Mouse (Mus musculus) kidney, adult 8-10 months (tissue): Measurements from ENCODE around the gene Slx1b.
"Not testable (repeated sequence)": the region's sequence is repeated elsewhere in the genome, so short reads cannot be mapped to it uniquely, and the experiment has no call there.

Experiments
- DNase-seq, 2 experiments: peaks; one replicate each; pipeline ENCODE4 v3.0.0; 2022

Gene Slx1b

DNA sequence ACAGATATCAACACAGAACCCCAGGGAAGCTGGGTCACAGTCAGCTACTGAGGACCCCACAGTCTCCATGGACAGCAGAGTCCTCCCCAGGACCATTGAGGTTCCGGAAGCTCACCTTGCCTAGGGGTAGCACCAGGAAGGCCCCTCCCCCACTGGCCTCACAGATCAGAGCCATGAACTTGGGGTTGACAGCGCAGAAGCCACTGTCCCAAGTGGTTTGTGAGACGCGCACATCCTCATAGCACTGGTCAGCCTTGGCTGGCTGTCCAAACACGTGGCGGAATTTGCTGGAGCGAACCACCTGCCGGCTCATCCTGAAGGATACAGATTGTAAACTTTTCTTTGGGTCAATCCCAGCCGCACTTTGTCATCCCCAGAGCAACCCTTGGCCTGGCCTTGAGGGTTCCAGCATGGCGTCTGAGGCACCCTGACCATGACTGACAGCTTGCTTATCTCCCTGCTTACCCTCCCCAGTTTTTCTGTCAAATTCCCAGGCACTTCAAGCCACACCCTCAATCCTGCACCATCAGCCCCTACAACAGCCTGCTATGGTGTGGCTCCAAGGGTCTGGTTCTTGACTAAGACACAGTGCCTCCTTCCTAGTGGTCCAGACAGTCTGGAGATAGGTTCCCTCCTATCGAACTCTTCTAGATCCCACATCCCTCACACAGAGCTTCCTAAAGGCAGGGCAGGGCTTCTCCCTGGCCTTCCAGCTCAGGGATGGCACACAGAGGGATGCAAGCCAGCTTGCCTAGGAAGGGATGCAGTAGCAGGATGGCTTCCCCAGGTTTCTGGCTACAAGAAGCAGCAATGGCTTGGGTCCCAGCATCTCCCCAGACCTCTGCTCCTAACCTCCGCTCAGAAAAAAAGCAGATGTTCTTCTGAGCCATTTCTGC is 7.5 kb upstream of the Slx1b start:
- no peak for DNase-seq

DNA sequence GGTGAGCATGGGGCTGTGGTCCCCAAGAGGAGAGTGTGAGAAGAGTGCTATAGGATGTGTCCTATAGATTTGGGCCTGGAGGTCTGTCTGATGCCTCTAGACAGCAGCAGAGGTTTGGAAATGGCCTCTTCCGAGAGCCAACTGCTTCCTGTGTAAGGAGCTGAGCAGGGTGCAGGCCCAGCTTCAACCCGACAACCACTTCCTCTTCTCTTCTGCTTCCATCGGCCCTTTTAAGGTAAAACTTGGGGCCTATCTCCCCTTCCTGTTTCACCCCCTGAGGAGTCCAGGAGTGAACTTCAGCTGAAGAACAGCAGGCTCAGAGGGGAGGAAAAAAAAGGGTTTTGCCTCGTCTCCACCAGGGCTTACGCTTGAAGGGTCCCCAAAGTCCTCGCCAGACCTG is 6.8 kb upstream of the Slx1b start:
- DNase-seq = no peak

DNA sequence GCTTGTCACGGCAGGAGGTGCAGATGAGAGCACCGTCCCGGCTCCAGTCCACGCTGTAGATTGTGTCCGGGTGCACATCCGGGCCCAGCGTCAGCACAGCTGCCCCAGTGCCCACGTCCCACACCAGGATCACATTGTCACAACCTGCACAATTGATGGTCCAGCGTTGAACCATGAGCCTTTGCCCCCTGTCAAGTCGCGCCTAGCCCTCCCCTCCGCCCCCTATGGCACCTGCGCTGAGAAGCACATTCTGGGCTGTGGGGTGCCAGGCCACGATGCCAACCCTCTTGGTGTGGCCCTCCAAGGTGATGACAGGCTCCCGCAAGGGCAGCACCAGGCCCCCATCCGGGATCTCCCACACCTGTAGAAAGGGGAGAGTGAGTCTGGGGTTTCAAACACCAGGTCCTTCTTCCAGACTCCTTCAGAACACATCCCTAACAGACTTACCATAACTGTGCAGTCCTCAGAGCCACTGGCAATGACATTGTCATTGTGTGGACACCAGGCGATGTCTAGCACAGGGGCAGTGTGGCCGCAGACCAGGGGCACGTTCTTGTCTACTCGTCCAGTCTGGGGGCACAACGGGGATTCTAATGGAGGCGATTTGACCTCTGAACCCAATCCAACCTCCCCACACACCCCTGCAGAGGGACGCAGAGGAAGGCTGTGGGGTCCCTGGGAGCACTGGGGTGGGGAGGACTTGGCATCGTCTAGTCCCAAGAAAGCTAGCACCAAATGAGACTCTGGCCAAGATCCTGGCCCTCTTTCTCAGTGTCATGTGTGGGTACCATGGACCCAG is 6.2 kb upstream of the Slx1b start:
- no peak for DNase-seq

DNA sequence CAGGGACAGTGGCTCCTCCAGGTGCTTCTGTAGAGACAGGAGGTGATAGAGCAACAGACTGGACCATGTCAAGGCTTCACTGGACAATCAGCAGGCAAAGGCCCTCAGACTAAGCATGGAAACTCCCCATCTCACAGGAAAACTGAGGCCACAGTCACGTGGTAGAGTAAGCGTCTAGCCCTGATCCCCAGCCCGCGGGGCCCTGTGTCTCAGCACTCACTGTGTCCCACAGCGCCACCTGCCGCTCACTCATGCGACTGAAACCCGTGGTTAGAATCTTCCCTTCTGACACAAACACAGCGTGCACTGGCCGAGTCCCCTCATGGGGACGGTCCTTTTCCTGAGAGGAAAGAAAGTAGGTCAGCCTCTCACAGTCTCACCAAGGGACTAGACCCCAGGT is 5.5 kb upstream of the Slx1b start:
- DNase-seq = peak; percentile 76 to 89

DNA sequence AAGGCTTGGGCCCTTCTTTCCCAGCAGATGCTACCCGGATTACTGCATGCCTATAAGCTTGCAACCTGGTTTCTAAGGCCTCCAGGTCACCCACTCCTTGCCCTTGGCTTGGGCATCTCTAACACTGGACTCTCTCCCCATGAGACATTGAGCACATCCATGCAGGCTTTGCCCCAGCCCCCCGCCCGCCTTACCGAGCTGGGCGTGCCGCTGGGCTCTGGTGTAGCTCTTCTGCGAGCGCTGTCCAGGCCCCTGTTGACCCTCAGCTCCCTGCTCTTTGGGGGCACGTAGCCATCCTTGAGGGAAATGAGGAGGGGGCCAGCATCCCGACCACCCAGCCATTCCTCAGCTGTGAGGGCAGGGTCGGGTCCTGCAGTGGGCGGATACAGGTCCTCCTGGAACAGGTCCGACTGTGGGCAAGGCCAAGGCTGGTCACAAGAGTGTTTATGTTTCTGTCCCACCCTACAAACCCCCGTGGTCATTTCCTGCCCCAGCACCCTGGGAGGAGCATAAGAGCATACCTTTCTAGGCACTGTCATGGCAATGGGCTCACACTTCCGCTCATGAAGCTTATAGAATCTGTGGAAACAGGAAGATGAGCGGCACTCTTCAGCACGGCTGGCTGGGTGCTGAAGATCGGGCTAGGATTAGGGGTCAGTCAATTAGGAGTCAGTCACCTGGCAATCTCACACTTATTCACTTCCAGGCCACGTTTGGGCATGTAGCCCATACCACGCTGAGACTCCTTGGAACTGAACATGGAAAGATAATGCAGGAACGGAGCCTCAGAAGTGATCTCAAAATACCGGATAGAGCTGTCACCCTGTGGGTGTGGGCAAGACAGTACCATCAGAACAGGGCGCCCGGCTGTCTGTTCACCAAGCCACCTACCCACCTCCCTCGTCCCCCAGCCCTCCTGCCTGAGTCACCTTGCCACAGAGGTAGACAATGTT is 4.8 kb upstream of the Slx1b start:
- no peak for DNase-seq

DNA sequence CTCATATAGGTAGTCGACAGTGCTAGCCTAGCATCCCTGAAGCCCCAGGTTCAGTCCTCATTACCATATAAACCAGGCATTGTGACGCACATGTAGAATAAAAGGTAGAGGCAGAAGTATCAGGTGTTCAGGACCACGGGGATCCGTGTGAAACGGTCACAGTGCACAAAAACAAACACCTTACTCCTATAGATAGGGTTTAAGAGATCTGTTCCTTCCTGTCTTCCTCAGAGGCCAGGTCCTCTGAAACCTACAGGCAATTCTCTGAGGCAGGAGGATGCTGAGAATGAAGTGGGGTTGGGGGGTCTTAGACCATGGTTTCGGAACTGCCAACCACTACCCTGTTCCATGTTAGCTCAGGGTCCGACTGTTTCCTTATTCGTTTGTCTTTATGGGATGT is 2.3 kb upstream of the Slx1b start:
- DNase-seq = no peak

GRCm38 (mm10) chr7:126696886-126697285 is 1.3 kb upstream of the Slx1b start:
- DNase-seq = no peak

DNA sequence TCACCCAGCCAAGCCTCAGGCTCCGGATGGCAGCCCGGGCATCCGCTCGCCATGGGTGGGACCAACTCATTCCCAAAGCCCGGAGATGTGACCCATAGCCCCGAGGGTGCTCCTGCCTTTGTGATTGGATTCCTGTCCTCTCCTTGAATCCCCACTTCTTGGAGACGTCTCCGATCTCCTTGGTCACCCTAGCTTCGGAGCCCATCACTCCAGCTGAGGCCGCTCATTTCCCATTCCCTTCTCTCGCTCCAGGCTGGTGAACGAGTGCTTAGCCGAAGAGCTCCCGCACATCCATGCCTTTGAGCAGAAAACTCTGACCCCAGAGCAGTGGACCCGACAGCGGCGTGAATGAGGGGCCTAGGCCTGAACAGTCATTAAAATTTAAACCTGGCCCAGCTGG is 719 bp upstream of the Slx1b start:
- no peak for DNase-seq

GRCm38 (mm10) chr7:126695210-126695611 is 373 bp downstream of the Slx1b start, which contains the start of gene Bola2:
Gene Bola2, plus strand, starts transcription at chr7:126695401.
- peak; percentile 61 to 69 for DNase-seq

DNA sequence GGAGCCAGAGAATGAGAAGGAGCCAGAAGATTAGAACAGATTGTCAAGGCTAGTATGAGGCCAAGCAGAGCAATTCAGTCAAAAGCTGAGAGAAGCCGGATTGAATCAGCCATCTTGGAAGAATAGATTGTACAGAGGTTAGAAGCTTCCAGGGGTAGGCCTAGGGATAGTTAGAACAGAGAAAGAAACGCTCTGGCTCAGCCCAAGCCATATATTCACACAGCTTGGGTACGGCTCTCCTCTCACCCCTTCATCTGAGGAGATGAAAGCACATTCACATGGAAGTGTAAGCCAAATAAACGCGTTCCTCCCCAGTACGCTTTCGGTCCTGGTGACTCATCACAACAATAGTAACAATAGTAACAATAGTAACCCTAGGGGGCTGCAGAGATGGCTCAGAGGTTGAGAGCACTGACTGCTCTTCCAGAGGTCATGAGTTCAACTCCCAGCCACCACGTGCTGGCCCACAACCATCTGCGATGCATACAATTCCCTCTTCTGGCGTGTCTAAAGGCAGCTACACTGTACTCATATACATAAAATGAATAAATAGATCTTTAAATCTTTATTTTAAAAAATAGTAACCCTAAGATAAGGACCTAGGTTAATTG is 1.0 kb downstream of the Slx1b start:
- no peak for DNase-seq

DNA sequence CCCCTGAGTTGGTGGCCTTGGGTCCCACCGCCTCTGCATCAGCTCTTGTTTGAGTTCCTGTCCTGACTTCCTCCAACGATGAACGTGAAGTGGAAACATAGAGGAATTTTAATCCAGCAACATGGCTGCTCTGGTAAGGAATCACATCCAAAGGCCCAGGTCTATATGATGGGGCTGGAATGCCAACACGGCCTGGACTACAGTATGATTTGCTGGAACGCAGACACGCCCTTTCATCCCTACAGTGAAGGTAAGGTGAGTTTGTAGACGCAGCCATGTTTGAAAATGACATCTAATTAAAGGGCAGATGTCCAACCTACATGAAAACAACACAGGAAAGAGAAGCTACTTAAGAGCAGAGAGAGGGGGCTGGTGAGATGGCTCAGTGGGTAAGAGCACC is 1.8 kb downstream of the Slx1b start:
- DNase-seq = no peak

DNA sequence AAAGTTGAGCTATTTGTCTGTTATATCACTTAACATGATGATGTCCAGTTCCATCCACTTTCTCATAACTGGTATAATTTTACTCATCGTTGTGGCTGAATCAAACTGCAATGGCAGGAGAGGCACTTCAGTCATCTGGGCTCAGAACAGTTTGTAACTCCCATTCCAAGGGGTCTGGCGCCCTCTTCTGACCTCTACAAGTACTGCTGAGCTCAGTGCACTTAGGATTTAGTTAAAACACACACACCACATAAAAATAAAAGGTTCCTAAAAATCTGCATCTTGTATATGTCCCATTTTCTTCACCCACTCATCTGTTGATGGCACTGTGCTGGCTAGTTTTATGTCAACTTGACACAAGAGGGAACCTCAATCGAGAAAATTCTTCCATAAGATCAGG is 2.3 kb downstream of the Slx1b start:
- peak; percentile 81 to 93 for DNase-seq

DNA sequence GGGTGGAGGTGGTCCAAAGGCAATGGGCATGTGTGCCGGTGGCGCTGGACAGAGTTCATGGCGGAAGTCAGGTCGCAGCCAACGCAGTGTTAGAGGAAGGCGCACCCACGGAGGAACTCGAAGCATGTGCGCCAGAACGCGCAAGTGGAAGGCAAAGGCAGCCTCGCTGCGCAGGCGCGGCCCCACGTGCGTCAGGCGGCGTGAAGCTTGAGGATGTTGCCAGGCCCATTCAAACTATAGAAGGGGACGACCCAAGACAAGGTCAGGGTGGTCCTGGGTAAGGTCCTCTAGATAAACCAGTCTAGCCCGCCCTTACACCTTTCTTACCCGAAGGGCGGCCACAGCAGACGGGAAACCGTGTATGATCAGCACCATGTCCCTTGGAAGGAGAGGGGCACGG is 3.2 kb downstream of the Slx1b start:
- no peak for DNase-seq

GRCm38 (mm10) chr7:126691676-126692075 is 3.9 kb downstream of the Slx1b start:
- no peak for DNase-seq

- DNase-seq = peak; percentile 66 to 88
These were observed 4.8 kb downstream of the Slx1b start for GRCm38 (mm10) chr7:126690737-126691136.

DNA sequence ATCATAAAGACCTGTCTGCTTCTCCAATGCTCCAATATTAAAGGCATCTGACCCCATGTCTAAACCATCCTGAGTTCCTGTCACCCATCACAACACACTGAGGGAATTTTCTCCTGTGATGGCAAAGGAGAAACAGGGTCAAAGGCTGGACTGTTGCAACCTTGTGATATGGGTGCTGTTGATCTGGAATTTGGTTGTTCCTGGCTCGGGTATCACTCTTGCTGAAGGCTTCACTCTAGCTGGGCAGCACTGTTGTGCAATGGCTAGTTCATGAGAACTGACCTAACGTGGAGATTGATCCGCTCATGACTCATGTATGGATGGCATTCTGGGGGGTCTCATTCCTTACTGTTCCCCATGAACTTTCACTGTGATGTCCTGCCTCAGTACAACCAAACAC is 6.6 kb downstream of the Slx1b start:
- no peak for DNase-seq

DNA sequence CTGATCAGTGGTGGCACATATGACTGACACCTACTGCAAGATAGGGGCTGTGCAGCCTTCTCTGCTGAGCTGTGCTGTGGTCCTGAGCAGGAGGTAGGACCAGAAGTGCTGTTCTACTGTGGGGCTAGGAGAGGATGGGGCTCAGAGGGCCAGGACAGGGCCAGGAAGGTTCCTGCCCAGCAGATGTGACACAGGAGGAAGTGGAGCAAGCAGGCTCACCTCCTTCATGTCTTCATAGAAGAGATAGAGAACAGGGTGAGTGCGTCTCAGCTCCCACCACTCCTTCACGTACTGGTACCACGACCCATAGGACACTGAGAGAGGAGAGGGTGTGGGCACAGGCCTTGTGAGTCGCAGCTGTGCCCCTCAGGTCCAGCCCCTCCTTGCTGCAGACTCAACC is 7.4 kb downstream of the Slx1b start:
- not testable (repeated sequence) for DNase-seq

DNA sequence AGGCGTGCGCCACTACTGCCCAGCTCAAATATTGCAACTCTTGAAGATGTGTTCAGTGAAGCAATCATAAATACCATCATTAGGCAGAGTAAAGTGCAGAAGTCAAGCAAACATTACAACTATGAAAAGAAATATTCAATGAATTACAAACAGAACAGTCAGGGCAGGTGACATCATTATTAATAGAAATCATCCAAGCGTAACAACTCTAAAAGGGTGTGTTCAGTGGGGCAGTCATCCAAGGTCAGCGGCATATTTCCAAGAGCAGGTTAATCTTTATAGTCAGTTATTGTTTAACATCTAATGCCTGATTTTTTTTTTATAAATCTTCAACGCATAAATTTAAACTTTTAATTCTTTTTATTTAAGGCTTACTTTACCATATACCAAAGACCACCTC is 14.4 kb downstream of the Slx1b start:
- DNase-seq = peak; percentile 75 to 78

- DNase-seq = no peak
These were observed 15.9 kb downstream of the Slx1b start for GRCm38 (mm10) chr7:126679683-126680082.

DNA sequence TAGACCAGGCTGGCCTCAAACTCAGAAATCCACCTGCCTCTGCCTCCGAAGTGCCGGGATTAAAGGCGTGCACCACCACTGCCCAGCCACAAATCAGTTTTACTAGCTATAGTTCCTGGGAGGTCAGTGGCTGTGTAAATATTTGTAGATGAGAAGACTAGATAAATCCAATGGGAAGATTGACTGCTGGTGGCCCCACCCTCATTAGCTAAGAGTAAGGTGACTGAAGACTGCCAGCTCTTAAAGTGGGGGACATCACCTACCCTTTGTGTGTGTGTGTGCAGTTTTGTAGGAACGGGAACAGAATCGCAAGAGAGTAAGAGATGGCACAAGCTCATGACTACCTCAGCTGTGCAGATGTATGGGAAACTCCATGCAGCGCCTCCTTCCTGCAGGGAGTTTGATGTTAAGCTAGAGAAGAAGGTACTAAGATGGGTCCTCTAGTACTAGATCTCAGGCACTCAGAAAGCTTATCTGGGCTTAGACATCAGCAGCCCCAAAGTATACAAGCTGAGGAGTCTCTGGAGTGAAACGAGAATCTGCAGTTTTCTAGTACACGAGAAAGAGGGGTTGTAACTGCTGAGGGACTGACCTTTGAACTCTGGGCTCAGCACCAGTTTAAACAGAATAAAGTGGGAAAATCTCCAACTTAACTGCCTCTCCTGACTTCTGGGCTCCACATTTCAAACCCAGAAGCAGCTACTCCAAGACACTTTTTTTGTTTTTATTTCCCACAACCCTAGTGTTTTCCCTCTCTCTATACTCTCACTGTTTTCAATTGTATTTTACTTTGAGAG is 16.8 kb downstream of the Slx1b start:
- DNase-seq = peak; percentile 52 to 68

DNA sequence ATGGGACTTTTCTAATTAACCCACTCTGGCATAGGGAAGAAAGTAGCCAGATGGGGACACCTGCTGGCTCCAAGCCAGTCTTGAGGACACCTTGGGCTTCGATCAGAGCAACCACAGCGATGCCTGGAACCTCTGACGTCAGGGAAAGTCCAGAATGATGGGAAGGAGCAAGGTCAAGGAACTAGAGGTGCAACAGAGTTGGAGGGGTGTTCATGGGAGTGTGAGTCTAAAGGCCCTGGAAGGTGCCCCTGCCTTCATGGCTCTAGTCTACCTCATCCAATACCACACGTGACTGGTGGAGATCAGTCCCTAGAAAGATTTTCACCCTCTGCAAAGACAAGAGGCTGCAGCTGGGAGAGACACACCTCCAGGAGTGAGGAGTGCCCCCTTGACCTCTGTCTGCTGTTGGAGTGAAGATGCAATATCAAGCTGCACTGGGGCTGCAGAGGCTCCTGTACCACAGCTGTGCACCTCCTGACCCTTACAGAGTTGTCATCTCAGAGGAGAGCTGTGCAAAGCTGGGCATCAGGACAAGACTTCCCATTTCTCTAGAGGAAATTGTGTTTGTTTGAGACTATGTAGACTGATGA is 18.9 kb downstream of the Slx1b start:
- no peak for DNase-seq
